Comparison of ENCODE assay signal across 7 mouse cellular contexts in genomic region chr8:61386645-61387044, GRCm38 (mm10).
DNase-seq lines count a peak whose midpoint lies in the region; ATAC-seq lines count a peak whose summit lies in the region.

No protein-coding gene starts in this region.

- no peak for DNase-seq in liver, embryonic 13.5 days
- no peak for DNase-seq in liver
- peak; percentile 73 for DNase-seq in embryo, embryonic 9.5 days (ENCODE audit: extremely low spot score)
- no peak for DNase-seq in natural killer cell, adult 2 months (ENCODE audit: low spot score in 2 of 2)

- no peaks in the 10 kb centered on the region for H3K27me3 ChIP-seq in liver, embryonic 13.5 days
- H3K27me3 ChIP-seq in hindbrain, embryonic 12.5 days = no peaks in the 10 kb centered on the region
- no peaks in the 10 kb centered on the region for H3K27me3 ChIP-seq in lung, embryonic 16.5 days (ENCODE audit: control insufficient read depth, insufficient read depth, low read depth, low read length)
- H3K27me3 ChIP-seq in stomach, embryonic 16.5 days (ENCODE audit: control insufficient read depth, insufficient read depth, low read length) = no peaks in the 10 kb centered on the region

- WGBS in liver, embryonic 13.5 days (ENCODE audit: insufficient replicate concordance) = 63% methylated on average over 7 of the region's 7 CpGs
- 10% methylated on average over 7 of the region's 7 CpGs for WGBS in hindbrain, embryonic 12.5 days
- WGBS in lung, embryonic 16.5 days = 35% methylated on average over 7 of the region's 7 CpGs
- WGBS in stomach, embryonic 16.5 days = 49% methylated on average over 7 of the region's 7 CpGs

- H3K27ac ChIP-seq in liver, embryonic 13.5 days = no peak overlapping the region
- H3K27ac ChIP-seq in hindbrain, embryonic 12.5 days = peak overlapping the region; percentile 93
- H3K27ac ChIP-seq in lung, embryonic 16.5 days (ENCODE audit: low read length) = peak overlapping the region; percentile 88
- peak overlapping the region; percentile 17; the same call in 1 of the 2 replicates for H3K27ac ChIP-seq in stomach, embryonic 16.5 days (ENCODE audit: low read length)

- H3K9me3 ChIP-seq in liver, embryonic 13.5 days (replicated peaks) = no peaks in the 10 kb centered on the region
- no peaks in the 10 kb centered on the region for H3K9me3 ChIP-seq in hindbrain, embryonic 12.5 days (replicated peaks)
- no peaks in the 10 kb centered on the region for H3K9me3 ChIP-seq in lung, embryonic 16.5 days (ENCODE audit: control insufficient read depth, low read length)
- H3K9me3 ChIP-seq in stomach, embryonic 16.5 days (replicated peaks; ENCODE audit: control insufficient read depth, low read length) = no peaks in the 10 kb centered on the region

- no peak overlapping the region for H3K4me2 ChIP-seq in liver, embryonic 13.5 days
- H3K4me2 ChIP-seq in hindbrain, embryonic 12.5 days (replicated peaks) = peak overlapping the region; percentile 1; the same call in 1 of the 2 replicates
- H3K4me2 ChIP-seq in lung, embryonic 16.5 days (ENCODE audit: low read depth, low read length) = no peak overlapping the region
- no peak overlapping the region for H3K4me2 ChIP-seq in stomach, embryonic 16.5 days (ENCODE audit: low read depth, low read length)

- H3K9ac ChIP-seq in liver, embryonic 13.5 days = no peak overlapping the region
- 0 out of 2 replicates have a peak overlapping the region, but pooled peaks have one; percentile 40 for H3K9ac ChIP-seq in hindbrain, embryonic 12.5 days
- no peak overlapping the region for H3K9ac ChIP-seq in lung, embryonic 16.5 days (ENCODE audit: low read length)
- H3K9ac ChIP-seq in stomach, embryonic 16.5 days (ENCODE audit: low read length) = no peak overlapping the region

- ATAC-seq in liver, embryonic 13.5 days (ENCODE audit: low read depth) = 0 out of 2 replicates have a peak, but pooled peaks have one; percentile 36
- peak; percentile 86 for ATAC-seq in hindbrain, embryonic 12.5 days (ENCODE audit: low FRiP score)
- peak; percentile 62 for ATAC-seq in lung, embryonic 16.5 days (ENCODE audit: low read depth)
- peak; percentile 54; the same call in 1 of the 2 replicates for ATAC-seq in stomach, embryonic 16.5 days (ENCODE audit: insufficient read depth, low FRiP score)

- H3K36me3 ChIP-seq in liver, embryonic 13.5 days = 0 out of 2 replicates have a peak, but pooled peaks cover 6% of the 10 kb centered on the region
- H3K36me3 ChIP-seq in hindbrain, embryonic 12.5 days = peaks cover 23% of the 10 kb centered on the region; the same call in 1 of the 2 replicates
- H3K36me3 ChIP-seq in lung, embryonic 16.5 days (ENCODE audit: control insufficient read depth, insufficient read depth, low read length) = peaks cover 6% of the 10 kb centered on the region
- no peaks in the 10 kb centered on the region for H3K36me3 ChIP-seq in stomach, embryonic 16.5 days (ENCODE audit: control insufficient read depth, insufficient read depth, low read length)

- peaks cover 4% of the 10 kb centered on the region for H3K4me1 ChIP-seq in liver, embryonic 13.5 days (replicated peaks)
- peaks cover 50% of the 10 kb centered on the region for H3K4me1 ChIP-seq in hindbrain, embryonic 12.5 days
- peaks cover 32% of the 10 kb centered on the region for H3K4me1 ChIP-seq in lung, embryonic 16.5 days (replicated peaks; ENCODE audit: control insufficient read depth, insufficient read depth, low read length)
- H3K4me1 ChIP-seq in stomach, embryonic 16.5 days (ENCODE audit: control insufficient read depth, insufficient read depth, low read length) = peaks cover 10% of the 10 kb centered on the region

- H3K4me3 ChIP-seq in liver, embryonic 13.5 days (replicated peaks) = no peak overlapping the region
- H3K4me3 ChIP-seq in hindbrain, embryonic 12.5 days = no peak overlapping the region
- no peak overlapping the region for H3K4me3 ChIP-seq in lung, embryonic 16.5 days (ENCODE audit: low read length)
- no peak overlapping the region for H3K4me3 ChIP-seq in stomach, embryonic 16.5 days (replicated peaks; ENCODE audit: low read length)

Comparison
In these comparisons a context has a peak if more than half of its experiments do, and no peak if none do; other contexts are left out.
1. ATAC-seq: peak in every context shown above with its lines; median percentile 86 in hindbrain, embryonic 12.5 days; 62 in lung, embryonic 16.5 days; 54 in stomach, embryonic 16.5 days; 36 in liver, embryonic 13.5 days.